Mouse (Mus musculus) CH12.LX (cell line): ENCODE data around the gene Plcd4. TPM values are rescaled to one million over a fixed set of nuclear protein-coding genes. Genes with fewer than 3 reads are reported as not detected.

ENCODE experiments used
- DNase-seq: peaks from one replicate; pipeline ENCODE4 v3.0.0-alpha.2; 2013; ENCODE audit errors: extremely low read depth
- H3K27ac ChIP-seq: 2 replicates; pipeline ENCODE4 v1.5.1; 2012; ENCODE audit warnings: low read depth, mild to moderate bottlenecking, control low read depth, moderate library complexity; ENCODE audit not compliant: insufficient read depth
- H3K27me3 ChIP-seq: replicated peaks from 2 replicates; pipeline ENCODE3; 2012; ENCODE audit warnings: inconsistent platforms
- H3K36me3 ChIP-seq, 2 experiments: replicated peaks in 1 of 2; 2 replicates each; pipeline versions ENCODE3 to v1.6.1; 2012; ENCODE audit warnings: inconsistent platforms in 1 of 2, low read length in 1 of 2, mild to moderate bottlenecking in 1 of 2, mixed read lengths in 1 of 2, moderate library complexity in 1 of 2; ENCODE audit not compliant: control insufficient read depth in 1 of 2, insufficient read depth in 1 of 2
- H3K4me1 ChIP-seq, 2 experiments: 2 replicates each; pipeline ENCODE4 v1.6.1; 2012; ENCODE audit warnings: inconsistent platforms in 1 of 2, moderate library complexity in 1 of 2; ENCODE audit not compliant: insufficient read depth in 2 of 2, control insufficient read depth in 1 of 2
- H3K4me2 ChIP-seq: 2 replicates; pipeline ENCODE4 v1.6.1; 2012; ENCODE audit warnings: low read depth, mild to moderate bottlenecking, control low read depth; ENCODE audit not compliant: poor library complexity, insufficient read depth, severe bottlenecking
- H3K4me3 ChIP-seq, 3 experiments: fragments of 150-350 bp in 1 of 3; sonication (generic) in 1 of 3; replicated peaks in 1 of 3; 2 replicates each; pipeline versions ENCODE3 to v1.5.1; 2011 to 2012; ENCODE audit warnings: low read depth in 2 of 3, low read length in 2 of 3, mild to moderate bottlenecking in 2 of 3, moderate library complexity in 2 of 3, control low read depth in 1 of 3, improper control_type of control experiment in 1 of 3, inconsistent platforms in 1 of 3, mixed read lengths in 1 of 3; ENCODE audit not compliant: poor library complexity in 1 of 3
- H3K79me2 ChIP-seq: replicated peaks from 2 replicates; pipeline ENCODE4 v1.6.1; 2012; ENCODE audit warnings: mild to moderate bottlenecking, moderate library complexity; ENCODE audit not compliant: control insufficient read depth, poor library complexity, insufficient read depth, severe bottlenecking; ENCODE audit errors: extremely low read depth
- H3K9ac ChIP-seq: 2 replicates; pipeline ENCODE4 v1.6.1; 2012; ENCODE audit warnings: low read depth, mild to moderate bottlenecking, control low read depth, moderate library complexity; ENCODE audit not compliant: insufficient read depth
- H3K9me3 ChIP-seq: replicated peaks from 2 replicates; pipeline ENCODE3; 2012; ENCODE audit warnings: low read length, inconsistent platforms, mixed read lengths
- CTCF ChIP-seq, 2 experiments: IDR thresholded peaks in 1 of 2; conservative IDR thresholded peaks in 1 of 2; 2 replicates each; pipeline ENCODE4 v1.5.1; 2011 to 2012; ENCODE audit warnings: low read depth in 2 of 2, low read length in 2 of 2, improper control_type of control experiment in 1 of 2, inconsistent platforms in 1 of 2, mild to moderate bottlenecking in 1 of 2, moderate library complexity in 1 of 2
- ELF1 ChIP-seq: IDR thresholded peaks from 2 replicates; pipeline ENCODE4 v1.6.1; 2014; ENCODE audit warnings: low read depth, mild to moderate bottlenecking, inconsistent platforms, low read length, improper control_type of control experiment
- GABPA ChIP-seq: IDR thresholded peaks from 2 replicates; pipeline ENCODE4 v1.6.1; 2012; ENCODE audit warnings: low read depth, low read length, improper control_type of control experiment, inconsistent platforms; ENCODE audit not compliant: insufficient replicate concordance
- IRF4 ChIP-seq: IDR thresholded peaks from 2 replicates; pipeline ENCODE4 v1.6.1; 2014; ENCODE audit warnings: low read depth, mild to moderate bottlenecking, inconsistent platforms, low read length, improper control_type of control experiment
- JUND ChIP-seq: conservative IDR thresholded peaks from 2 replicates; pipeline ENCODE4 v1.6.1; 2011; ENCODE audit warnings: low read depth, low read length, improper control_type of control experiment
- MAFK ChIP-seq: IDR thresholded peaks from 2 replicates; pipeline ENCODE4 v1.6.1; 2011; ENCODE audit warnings: low read length, improper control_type of control experiment; ENCODE audit not compliant: insufficient replicate concordance
- MAX ChIP-seq: IDR thresholded peaks from 2 replicates; pipeline ENCODE4 v1.6.1; 2011; ENCODE audit warnings: low read length, improper control_type of control experiment
- MEF2A ChIP-seq: IDR thresholded peaks from 2 replicates; pipeline ENCODE4 v1.6.1; 2014; ENCODE audit warnings: low read depth, mild to moderate bottlenecking, inconsistent platforms, low read length, improper control_type of control experiment, borderline replicate concordance
- MXI1 ChIP-seq: IDR thresholded peaks from 2 replicates; pipeline ENCODE4 v1.6.1; 2011; ENCODE audit warnings: mild to moderate bottlenecking, low read depth, low read length, improper control_type of control experiment
- MYC ChIP-seq: IDR thresholded peaks from 2 replicates; pipeline ENCODE4 v1.6.1; 2011; ENCODE audit warnings: low read depth, mild to moderate bottlenecking, improper control_type of control experiment, low read length
- NRF1 ChIP-seq: IDR thresholded peaks from 2 replicates; pipeline ENCODE4 v1.6.1; 2014; ENCODE audit warnings: low read depth, mild to moderate bottlenecking, inconsistent platforms, low read length, improper control_type of control experiment, moderate library complexity
- POLR2A ChIP-seq: IDR thresholded peaks from 2 replicates; pipeline ENCODE4 v1.6.1; 2011; ENCODE audit warnings: low read depth, mild to moderate bottlenecking, improper control_type of control experiment, low read length
- RAD21 ChIP-seq: IDR thresholded peaks from 2 replicates; pipeline ENCODE4 v1.6.1; 2011; ENCODE audit warnings: low read depth, mild to moderate bottlenecking, low read length, improper control_type of control experiment, moderate library complexity
- UBTF ChIP-seq: IDR thresholded peaks from 2 replicates; pipeline ENCODE4 v1.6.1; 2012; ENCODE audit warnings: low read depth, mild to moderate bottlenecking, inconsistent platforms, low read length, improper control_type of control experiment, moderate library complexity
- USF1 ChIP-seq: IDR thresholded peaks from 2 replicates; pipeline ENCODE4 v1.6.1; 2014; ENCODE audit warnings: low read depth, mild to moderate bottlenecking, inconsistent platforms, low read length, improper control_type of control experiment
- USF2 ChIP-seq: conservative IDR thresholded peaks from 2 replicates; pipeline ENCODE4 v1.6.1; 2011; ENCODE audit warnings: low read depth, low read length, improper control_type of control experiment
- ZMIZ1 ChIP-seq: IDR thresholded peaks from 2 replicates; pipeline ENCODE4 v1.6.1; 2012; ENCODE audit warnings: low read depth, mild to moderate bottlenecking, inconsistent platforms, low read length, improper control_type of control experiment
- dilution Hi-C: fragments of 300-500 bp; cut with MboI; formaldehyde crosslinking; loops from 2 replicates; pipeline ENCODE4 v1.14.3; 2020; ENCODE audit warnings: low sequenced_read_pairs; ENCODE audit not compliant: extremely low pct_unique_long_range_greater_than_20kb, extremely low pct_ligation_motif_present
- in situ Hi-C: fragments of 300-500 bp; cut with MboI; formaldehyde crosslinking; loops from 3 replicates; pipeline ENCODE4 v1.14.3; 2019; ENCODE audit warnings: low sequenced_read_pairs, low pct_ligation_motif_present, low pct_unique_long_range_greater_than_20kb, mixed read lengths
- polyA plus RNA-seq: library from polyadenylated mRNA; unstranded; fragments of >175 nt; gene quantifications from 2 replicates; pipeline ENCODE4 v1.2.1, GENCODE M21; 2012; ENCODE audit warnings: low read depth; ENCODE audit not compliant: insufficient read length
- total RNA-seq, 2 experiments: library from RNA; depleted of rRNA; stranded (reverse); fragments of 300-350 nt in 1 of 2; fragments of >200 nt in 1 of 2; gene quantifications; 2 replicates each; pipeline ENCODE4 v1.2.3; 2012 to 2014

Plcd4 gene
- total and polyA plus RNA-seq, 3 experiments = 0.21 to 0.97 TPM; not detected in 1

- peaks cover 57 to 94% of the 10 kb centered on the region in 2 experiments for H3K36me3 ChIP-seq
- no peak overlapping the region for H3K9ac ChIP-seq
- no peak for DNase-seq
- dilution Hi-C loops = no loop called here
- no peaks in the 10 kb centered on the region for H3K79me2 ChIP-seq
- H3K27ac ChIP-seq = no peak overlapping the region
- H3K4me2 ChIP-seq = no peak overlapping the region
- TF ChIP-seq MXI1 = no peak
- no peak for TF ChIP-seq GABPA
- no peak for TF ChIP-seq ZMIZ1
- no peak for TF ChIP-seq MAFK
- no peak for TF ChIP-seq IRF4
- TF ChIP-seq, all 38 proteins: peak for 0
- H3K4me1 ChIP-seq = no peaks in the 10 kb centered on the region
- in situ Hi-C loops = no loop called here
- H3K9me3 ChIP-seq = no peaks in the 10 kb centered on the region
- H3K27me3 ChIP-seq = no peaks in the 10 kb centered on the region
- no peak overlapping the region for H3K4me3 ChIP-seq
Measured at GRCm38 (mm10) chr1:74528589-74528988, 14.1 kb upstream of the Plcd4 start.

- no peak for DNase-seq
- Histone ChIP-seq H3K36me3 (no peaks in the 10 kb centered on the region), H3K4me1 (no peaks in the 10 kb centered on the region), H3K4me3 (no peak overlapping the region), H3K27me3 (peaks cover 8% of the 10 kb centered on the region), H3K4me2 (no peak overlapping the region), H3K79me2 (no peaks in the 10 kb centered on the region), H3K9me3 (no peaks in the 10 kb centered on the region), H3K9ac (no peak overlapping the region), H3K27ac (no peak overlapping the region)
- in situ Hi-C loops = no loop called here
- dilution Hi-C loops = no loop called here
- no peak for TF ChIP-seq JUND
- TF ChIP-seq RAD21 = no peak
- TF ChIP-seq CTCF (conservative IDR thresholded peaks at IDR 0.05 in 1 of 2, IDR thresholded peaks at IDR 0.05 in 1 of 2; ENCODE audit: low read depth in 2 of 2, low read length in 2 of 2) = no peak
- no peak for TF ChIP-seq POLR2A
- TF ChIP-seq USF1 = no peak
- no peak for TF ChIP-seq UBTF
- no peak for TF ChIP-seq USF2
- no peak for TF ChIP-seq ELF1
- no peak for TF ChIP-seq NRF1
- no peak for TF ChIP-seq MAX
- no peak for TF ChIP-seq MEF2A
- no peak for TF ChIP-seq MYC
- TF ChIP-seq IRF4 = no peak
Measured at GRCm38 (mm10) chr1:74538650-74539049, 4.0 kb upstream of the Plcd4 start.
